Mouse (Mus musculus): ENCODE results near the gene Tex52. TPM values are rescaled to one million over a fixed set of nuclear protein-coding genes. Genes with fewer than 3 reads are reported as not detected.

Tex52 gene
- polyA plus RNA-seq, 1 experiment from 2014 or later, result 0.58 TPM

GRCm38 (mm10) chr6:128421036-128421435, 45.8 kb downstream of the Tex52 start:
- DNase-seq (ENCODE audit: low spot score) (no peak), ATAC-seq (ENCODE audit: low FRiP score) (no peak)
- Histone ChIP-seq H3K27ac (no peak overlapping the region), H3K27me3 (ENCODE audit: control insufficient read depth, insufficient read depth, low read length) (no peaks in the 10 kb centered on the region), H3K36me3 (replicated peaks; ENCODE audit: control insufficient read depth, insufficient read depth) (no peaks in the 10 kb centered on the region), H3K4me3 (replicated peaks; ENCODE audit: low read length) (no peak overlapping the region), H3K9ac (no peak overlapping the region), H3K4me1 (replicated peaks; ENCODE audit: control insufficient read depth, insufficient read depth, low read length) (peaks cover 10% of the 10 kb centered on the region), H3K9me3 (ENCODE audit: control insufficient read depth, low read length) (no peaks in the 10 kb centered on the region), H3K4me2 (replicated peaks) (no peak overlapping the region)
- 94% methylated on average over 2 of the region's 2 CpGs for WGBS

GRCm38 (mm10) chr6:128421480-128421879, 46.2 kb downstream of the Tex52 start:
- ATAC-seq (ENCODE audit: low FRiP score), result no peak
- Histone ChIP-seq H3K4me1 (replicated peaks; ENCODE audit: control insufficient read depth, insufficient read depth, low read length) (peaks cover 10% of the 10 kb centered on the region), H3K9ac (no peak overlapping the region), H3K27me3 (ENCODE audit: control insufficient read depth, insufficient read depth, low read length) (no peaks in the 10 kb centered on the region), H3K9me3 (ENCODE audit: control insufficient read depth, low read length) (no peaks in the 10 kb centered on the region), H3K4me3 (replicated peaks; ENCODE audit: low read length) (no peak overlapping the region), H3K4me2 (replicated peaks) (no peak overlapping the region), H3K27ac (no peak overlapping the region), H3K36me3 (replicated peaks; ENCODE audit: control insufficient read depth, insufficient read depth) (no peaks in the 10 kb centered on the region)
- 93% methylated on average over 3 of the region's 3 CpGs for WGBS
- DNase-seq (ENCODE audit: low spot score), result no peak

GRCm38 (mm10) chr6:128423496-128424268, 48.4 kb downstream of the Tex52 start:
- H3K9ac ChIP-seq, result peak overlapping the region; percentile 90
- WGBS, result 46% methylated on average over 15 of the region's 16 CpGs
- DNase-seq (ENCODE audit: low spot score) (no peak), ATAC-seq (ENCODE audit: low FRiP score) (peak; percentile 18; the same call in 1 of the 2 replicates)
- no peaks in the 10 kb centered on the region for H3K9me3 ChIP-seq (ENCODE audit: control insufficient read depth, low read length)
- peaks cover 10% of the 10 kb centered on the region for H3K4me1 ChIP-seq (replicated peaks; ENCODE audit: control insufficient read depth, insufficient read depth, low read length)
- peaks cover 11% of the 10 kb centered on the region for H3K36me3 ChIP-seq (replicated peaks; ENCODE audit: control insufficient read depth, insufficient read depth)
- peak overlapping the region; percentile 67 for H3K4me2 ChIP-seq (replicated peaks)
- H3K27ac ChIP-seq, result peak overlapping the region; percentile 100
- H3K4me3 ChIP-seq (replicated peaks; ENCODE audit: low read length), result peak overlapping the region; percentile 67
- H3K27me3 ChIP-seq (ENCODE audit: control insufficient read depth, insufficient read depth, low read length), result no peaks in the 10 kb centered on the region

- peak within 1 kb of the TSS; percentile 90 for H3K9ac ChIP-seq
- WGBS, result under 1% methylated on average over 42 of the region's 42 CpGs
These were observed 49.2 kb downstream of the Tex52 start, which contains the start of gene Itfg2 for GRCm38 (mm10) chr6:128424269-128425019. Itfg2 (minus strand) TSS chr6:128424931.

DNA sequence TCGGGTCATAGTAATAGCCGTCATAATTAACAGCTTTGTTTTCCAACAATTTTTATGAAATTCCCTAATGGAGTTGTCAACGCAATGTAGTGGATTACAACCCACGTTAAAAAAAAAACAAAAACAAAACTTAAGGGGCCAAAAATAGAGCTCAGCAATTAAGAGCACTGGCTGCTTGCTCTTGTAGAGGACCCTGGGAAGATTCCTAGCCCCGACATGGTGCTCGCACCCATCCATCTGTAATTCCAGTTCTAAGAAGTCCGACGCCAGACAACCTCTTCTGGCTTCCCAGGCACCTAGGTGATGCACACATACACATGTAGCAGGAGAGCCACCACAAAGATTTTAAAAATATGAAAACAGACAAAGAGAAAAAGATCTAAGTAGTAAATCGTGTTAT, 49.8 kb downstream of the Tex52 start:
- peak overlapping the region; percentile 90 for H3K9ac ChIP-seq
- no peak for ATAC-seq (ENCODE audit: low FRiP score)
- no peak for DNase-seq (ENCODE audit: low spot score)
- H3K36me3 ChIP-seq (replicated peaks; ENCODE audit: control insufficient read depth, insufficient read depth), result peaks cover 25% of the 10 kb centered on the region
- H3K27ac ChIP-seq, result peak overlapping the region; percentile 100
- no peaks in the 10 kb centered on the region for H3K27me3 ChIP-seq (ENCODE audit: control insufficient read depth, insufficient read depth, low read length)
- H3K4me1 ChIP-seq (replicated peaks; ENCODE audit: control insufficient read depth, insufficient read depth, low read length), result peaks cover 10% of the 10 kb centered on the region
- H3K4me2 ChIP-seq (replicated peaks), result peak overlapping the region; percentile 67
- H3K4me3 ChIP-seq (replicated peaks; ENCODE audit: low read length), result peak overlapping the region; percentile 67
- H3K9me3 ChIP-seq (ENCODE audit: control insufficient read depth, low read length), result no peaks in the 10 kb centered on the region
- 24% methylated on average over 9 of the region's 9 CpGs for WGBS

More at GRCm38 (mm10) chr6:128424269-128425019, 49.2 kb downstream of the Tex52 start, which contains the start of gene Itfg2:
- peak; percentile 97 for DNase-seq (ENCODE audit: low spot score)
- peak within 1 kb of the TSS; percentile 67 for H3K4me3 ChIP-seq (replicated peaks; ENCODE audit: low read length)
- H3K27ac ChIP-seq, result peak within 1 kb of the TSS; percentile 100
- no peaks in the 10 kb centered on the region for H3K27me3 ChIP-seq (ENCODE audit: control insufficient read depth, insufficient read depth, low read length)
- peak; percentile 96 for ATAC-seq (ENCODE audit: low FRiP score)
- peak within 1 kb of the TSS; percentile 67 for H3K4me2 ChIP-seq (replicated peaks)
- peaks cover 10% of the 10 kb centered on the region for H3K4me1 ChIP-seq (replicated peaks; ENCODE audit: control insufficient read depth, insufficient read depth, low read length)
- H3K36me3 ChIP-seq (replicated peaks; ENCODE audit: control insufficient read depth, insufficient read depth), result peaks cover 19% of the 10 kb centered on the region
- no peaks in the 10 kb centered on the region for H3K9me3 ChIP-seq (ENCODE audit: control insufficient read depth, low read length)

- Histone ChIP-seq H3K27me3 (ENCODE audit: control insufficient read depth, insufficient read depth, low read length) (no peaks in the 10 kb centered on the region), H3K9me3 (ENCODE audit: control insufficient read depth, low read length) (no peaks in the 10 kb centered on the region), H3K27ac (no peak overlapping the region), H3K4me3 (replicated peaks; ENCODE audit: low read length) (no peak overlapping the region), H3K9ac (no peak overlapping the region), H3K4me1 (replicated peaks; ENCODE audit: control insufficient read depth, insufficient read depth, low read length) (peaks cover 10% of the 10 kb centered on the region; the same call in 1 of the 2 replicates), H3K36me3 (replicated peaks; ENCODE audit: control insufficient read depth, insufficient read depth) (peaks cover 50% of the 10 kb centered on the region), H3K4me2 (replicated peaks) (no peak overlapping the region)
- no peak for DNase-seq (ENCODE audit: low spot score)
- 95% methylated on average over 5 of the region's 5 CpGs for WGBS
- no peak for ATAC-seq (ENCODE audit: low FRiP score)
These were observed 52.3 kb downstream of the Tex52 start for GRCm38 (mm10) chr6:128427571-128427970.

- no peak overlapping the region for H3K27ac ChIP-seq
- H3K4me3 ChIP-seq (replicated peaks; ENCODE audit: low read length), result no peak overlapping the region
- no peaks in the 10 kb centered on the region for H3K27me3 ChIP-seq (ENCODE audit: control insufficient read depth, insufficient read depth, low read length)
- H3K4me2 ChIP-seq (replicated peaks), result no peak overlapping the region
- DNase-seq (ENCODE audit: low spot score) (no peak), ATAC-seq (ENCODE audit: low FRiP score) (no peak)
- H3K36me3 ChIP-seq (replicated peaks; ENCODE audit: control insufficient read depth, insufficient read depth), result peaks cover 67% of the 10 kb centered on the region
- no peak overlapping the region for H3K9ac ChIP-seq
- 0 out of 2 replicates have a peak, but pooled peaks cover 3% of the 10 kb centered on the region for H3K4me1 ChIP-seq (replicated peaks; ENCODE audit: control insufficient read depth, insufficient read depth, low read length)
- H3K9me3 ChIP-seq (ENCODE audit: control insufficient read depth, low read length), result no peaks in the 10 kb centered on the region
- WGBS, result 93% methylated on average over 2 of the region's 2 CpGs
These were observed 54.0 kb downstream of the Tex52 start for GRCm38 (mm10) chr6:128429300-128429699.

DNA sequence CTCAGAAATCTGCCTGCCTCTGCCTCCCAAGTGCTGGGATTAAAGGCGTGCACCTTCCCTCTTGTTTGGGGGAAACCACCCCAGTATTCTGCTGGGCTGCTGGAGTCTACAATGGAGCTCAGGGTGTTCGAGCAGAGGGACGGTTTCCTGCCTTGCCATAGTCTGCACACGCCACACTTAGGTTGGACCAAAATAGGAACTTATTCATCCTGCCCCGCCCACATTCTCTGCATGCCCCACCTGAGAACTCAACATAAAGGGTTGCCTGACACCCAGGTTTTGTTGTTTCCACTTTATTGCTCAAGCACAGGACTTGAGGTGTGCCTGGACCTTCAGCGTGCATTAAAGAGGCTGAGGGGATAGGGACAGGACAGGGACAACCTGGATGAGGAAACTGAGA, 54.6 kb downstream of the Tex52 start:
- no peak overlapping the region for H3K27ac ChIP-seq
- H3K4me2 ChIP-seq (replicated peaks), result no peak overlapping the region
- no peaks in the 10 kb centered on the region for H3K27me3 ChIP-seq (ENCODE audit: control insufficient read depth, insufficient read depth, low read length)
- DNase-seq (ENCODE audit: low spot score) (no peak), ATAC-seq (ENCODE audit: low FRiP score) (no peak)
- 0 out of 2 replicates have a peak, but pooled peaks cover 3% of the 10 kb centered on the region for H3K4me1 ChIP-seq (replicated peaks; ENCODE audit: control insufficient read depth, insufficient read depth, low read length)
- H3K9ac ChIP-seq, result no peak overlapping the region
- peaks cover 73% of the 10 kb centered on the region for H3K36me3 ChIP-seq (replicated peaks; ENCODE audit: control insufficient read depth, insufficient read depth)
- H3K9me3 ChIP-seq (ENCODE audit: control insufficient read depth, low read length), result no peaks in the 10 kb centered on the region
- no peak overlapping the region for H3K4me3 ChIP-seq (replicated peaks; ENCODE audit: low read length)
- 93% methylated on average over 6 of the region's 6 CpGs for WGBS

DNA sequence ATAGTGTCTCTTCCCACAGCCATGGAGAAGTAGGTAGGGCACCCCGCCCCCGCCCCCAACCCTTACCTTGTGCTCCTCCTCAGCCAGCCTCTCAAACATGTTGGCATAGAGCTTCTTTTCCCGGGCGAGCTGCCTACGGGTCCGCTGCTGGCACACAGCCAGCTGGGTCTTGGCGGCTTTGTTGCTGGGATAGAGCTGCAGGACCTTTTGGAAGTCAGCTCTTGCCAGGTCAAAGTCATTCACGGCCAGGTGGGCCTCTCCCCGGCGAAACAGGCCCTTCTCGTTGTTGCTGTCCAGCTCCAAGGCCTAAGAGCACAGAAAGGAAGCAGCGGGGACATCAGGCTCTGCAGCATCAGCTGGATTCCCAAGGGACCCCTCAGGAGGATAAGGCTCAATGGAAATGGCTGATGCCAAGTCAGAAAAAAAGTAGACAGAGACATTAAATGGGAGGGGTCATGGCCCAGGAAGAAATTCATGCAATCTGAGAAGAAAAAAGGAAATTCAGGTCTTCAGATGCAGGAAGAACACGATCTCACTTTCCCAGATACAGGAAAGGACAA, 57.2 kb downstream of the Tex52 start:
- DNase-seq (ENCODE audit: low spot score) (no peak), ATAC-seq (ENCODE audit: low FRiP score) (no peak)
- no peaks in the 10 kb centered on the region for H3K27me3 ChIP-seq (ENCODE audit: control insufficient read depth, insufficient read depth, low read length)
- no peak overlapping the region for H3K4me3 ChIP-seq (replicated peaks; ENCODE audit: low read length)
- H3K36me3 ChIP-seq (replicated peaks; ENCODE audit: control insufficient read depth, insufficient read depth), result peaks cover 88% of the 10 kb centered on the region
- peaks cover 8% of the 10 kb centered on the region for H3K4me1 ChIP-seq (replicated peaks; ENCODE audit: control insufficient read depth, insufficient read depth, low read length)
- H3K9me3 ChIP-seq (ENCODE audit: control insufficient read depth, low read length), result no peaks in the 10 kb centered on the region
- no peak overlapping the region; the same call in 1 of the 2 replicates for H3K27ac ChIP-seq
- no peak overlapping the region for H3K4me2 ChIP-seq (replicated peaks)
- WGBS, result 73% methylated on average over 13 of the region's 13 CpGs
- H3K9ac ChIP-seq, result no peak overlapping the region

Data from hindbrain, embryonic 14.5 days (tissue).